Mouse (Mus musculus) myocyte (in vitro differentiated cells): ENCODE data around the gene Mettl18.

Source experiments
- CEBPB ChIP-seq: IDR thresholded peaks from 2 replicates; pipeline ENCODE4 v1.6.1; 2011; ENCODE audit warnings: mild to moderate bottlenecking, moderate library complexity; ENCODE audit not compliant: poor library complexity, insufficient read depth, severe bottlenecking
- E2F4 ChIP-seq: IDR thresholded peaks from one replicate; pipeline ENCODE4 v1.6.1; 2011; ENCODE audit warnings: mild to moderate bottlenecking, control low read depth, moderate library complexity; ENCODE audit not compliant: insufficient read depth
- MAX ChIP-seq: IDR thresholded peaks from one replicate; pipeline ENCODE4 v1.6.1; 2011; ENCODE audit warnings: low read depth, mild to moderate bottlenecking, control low read depth
- MYOD1 ChIP-seq, 3 experiments: IDR thresholded peaks; one replicate each; pipeline ENCODE4 v1.6.1; 2011; ENCODE audit warnings: control low read depth in 2 of 3, low read depth in 2 of 3, mild to moderate bottlenecking in 2 of 3, moderate library complexity in 1 of 3; ENCODE audit not compliant: insufficient read length in 2 of 3, control insufficient read depth in 1 of 3
- POLR2A ChIP-seq: IDR thresholded peaks from one replicate; pipeline ENCODE4 v1.6.1; 2011; ENCODE audit warnings: low read depth, mild to moderate bottlenecking, control low read depth, moderate library complexity; ENCODE audit not compliant: insufficient read length
- POLR2AphosphoS2 ChIP-seq: IDR thresholded peaks from one replicate; pipeline ENCODE4 v1.6.1; 2011; ENCODE audit warnings: low read depth, control low read depth; ENCODE audit not compliant: insufficient read length
- SRF ChIP-seq: IDR thresholded peaks from one replicate; pipeline ENCODE4 v1.6.1; 2011; ENCODE audit warnings: low read depth; ENCODE audit not compliant: control insufficient read depth, insufficient read length
- TCF3 ChIP-seq: IDR thresholded peaks from one replicate; pipeline ENCODE4 v1.6.1; 2011; ENCODE audit warnings: low read depth, control low read depth; ENCODE audit not compliant: insufficient read length
- USF1 ChIP-seq: IDR thresholded peaks from one replicate; pipeline ENCODE4 v1.6.1; 2011; ENCODE audit warnings: low read depth, mild to moderate bottlenecking, control low read depth, moderate library complexity

- TF ChIP-seq MAX = no peak
- TF ChIP-seq POLR2A = no peak
- no peak for TF ChIP-seq USF1
- no peak for TF ChIP-seq SRF
- TF ChIP-seq E2F4 = no peak
- no peak for TF ChIP-seq POLR2AphosphoS2
- no peak for TF ChIP-seq TCF3
- TF ChIP-seq CEBPB = no peak
- TF ChIP-seq MYOD1 (IDR thresholded peaks at IDR 0.05; ENCODE audit: control insufficient read depth in 1 of 3, insufficient read length in 2 of 3, low read depth in 2 of 3) = no peak
These were observed 19.9 kb downstream of the Mettl18 start for GRCm38 (mm10) chr1:164014616-164015015.
